Mouse (Mus musculus): ENCODE data around the gene Trpt1. TPM values are rescaled to one million over a fixed set of nuclear protein-coding genes. Genes with fewer than 3 reads are reported as not detected.

Gene Trpt1
- polyA plus RNA-seq, 1 experiment from 2014 or later, result 9.5 TPM

DNA sequence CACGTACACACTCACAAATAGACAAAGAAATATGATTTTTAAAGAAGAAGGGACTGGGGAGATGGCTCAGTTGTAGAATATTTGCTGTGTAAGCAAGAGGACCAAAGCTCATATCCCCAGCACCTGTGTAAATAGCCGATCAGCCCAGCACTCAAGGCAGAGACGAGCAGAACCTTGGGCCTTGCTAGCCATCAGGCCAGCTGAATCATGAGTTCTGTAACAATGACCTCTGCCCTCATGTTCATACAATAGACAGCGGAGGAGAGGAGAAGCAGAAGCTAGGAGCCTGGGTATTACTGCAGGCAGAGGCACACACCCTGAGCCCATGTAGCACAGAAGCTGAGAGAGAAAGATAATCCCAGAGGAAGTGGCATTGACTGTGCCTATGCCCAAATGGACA lies 16.5 kb downstream of the Trpt1 start:
- 76% methylated on average over 4 of the region's 4 CpGs for WGBS
- Histone ChIP-seq H3K4me3 (no peak overlapping the region), H3K27me3 (ENCODE audit: low read depth, poor library complexity, severe bottlenecking) (no peaks in the 10 kb centered on the region), H3K36me3 (peaks cover 36% of the 10 kb centered on the region), H3K9me3 (replicated peaks) (no peaks in the 10 kb centered on the region), H3K4me1 (no peaks in the 10 kb centered on the region), H3K27ac (replicated peaks) (no peak overlapping the region)
- no peak for DNase-seq (ENCODE audit: low spot score)

DNA sequence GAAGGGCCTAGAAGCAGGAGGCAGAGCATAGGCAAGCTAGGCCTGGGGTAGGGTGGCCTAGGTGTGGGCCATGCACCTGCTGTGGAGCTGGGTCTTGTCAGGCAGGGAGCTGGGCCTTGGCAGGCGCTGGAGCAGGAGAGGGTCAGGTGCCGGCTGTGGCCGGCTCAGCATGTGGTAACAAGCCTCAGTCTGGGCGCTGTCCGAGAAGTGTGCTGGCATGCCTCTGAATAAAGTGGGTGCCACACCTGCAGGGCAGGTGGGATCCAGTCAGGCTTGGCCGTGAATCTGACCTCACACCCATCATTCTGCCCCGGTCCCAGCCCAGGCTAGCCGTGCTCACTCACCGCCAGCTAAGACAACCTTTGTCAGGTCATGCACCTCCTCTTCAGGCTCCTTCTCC lies 18.1 kb downstream of the Trpt1 start:
- no peaks in the 10 kb centered on the region for H3K9me3 ChIP-seq (replicated peaks)
- no peak for DNase-seq (ENCODE audit: low spot score)
- H3K4me3 ChIP-seq, result no peak overlapping the region
- WGBS, result 87% methylated on average over 9 of the region's 9 CpGs
- no peaks in the 10 kb centered on the region for H3K27me3 ChIP-seq (ENCODE audit: low read depth, poor library complexity, severe bottlenecking)
- H3K36me3 ChIP-seq, result peaks cover 52% of the 10 kb centered on the region
- H3K27ac ChIP-seq (replicated peaks), result no peak overlapping the region
- no peaks in the 10 kb centered on the region for H3K4me1 ChIP-seq

DNA sequence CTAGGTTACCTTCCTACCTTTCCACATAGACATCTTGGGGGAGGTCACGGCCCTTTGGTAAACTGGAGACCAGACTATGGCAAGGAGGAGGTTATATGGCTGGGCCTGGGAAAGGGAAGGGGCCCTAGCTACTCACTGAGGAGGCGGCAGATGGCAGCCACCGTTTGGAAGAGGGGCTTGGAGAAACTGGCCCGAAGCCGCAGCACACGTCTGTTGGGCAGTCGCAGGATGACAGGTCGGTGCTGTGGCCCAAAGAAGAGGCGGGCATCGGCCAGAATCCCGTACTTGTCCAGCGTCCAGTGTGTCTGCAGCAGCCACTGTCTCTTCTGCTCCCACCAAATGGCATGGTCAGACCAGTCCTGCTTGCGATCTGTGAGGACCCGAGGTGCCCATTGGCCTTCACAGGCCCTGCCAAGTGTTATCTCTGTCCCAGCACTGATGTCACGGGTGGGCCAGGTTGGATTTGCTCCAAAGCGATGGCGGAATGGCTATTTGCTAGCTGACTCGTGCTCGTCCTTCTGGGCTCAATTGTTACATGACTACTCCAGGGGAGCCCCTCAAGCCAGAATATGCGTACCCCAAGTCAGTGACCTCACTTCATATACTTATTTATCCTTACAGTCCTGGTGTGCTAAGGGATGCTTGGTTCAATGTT lies 18.7 kb downstream of the Trpt1 start:
- WGBS, result 92% methylated on average over 20 of the region's 20 CpGs
- no peak for DNase-seq (ENCODE audit: low spot score)
- Histone ChIP-seq H3K27me3 (ENCODE audit: low read depth, poor library complexity, severe bottlenecking) (no peaks in the 10 kb centered on the region), H3K36me3 (peaks cover 58% of the 10 kb centered on the region), H3K4me1 (no peaks in the 10 kb centered on the region), H3K27ac (replicated peaks) (no peak overlapping the region), H3K4me3 (no peak overlapping the region), H3K9me3 (replicated peaks) (no peaks in the 10 kb centered on the region)

DNA sequence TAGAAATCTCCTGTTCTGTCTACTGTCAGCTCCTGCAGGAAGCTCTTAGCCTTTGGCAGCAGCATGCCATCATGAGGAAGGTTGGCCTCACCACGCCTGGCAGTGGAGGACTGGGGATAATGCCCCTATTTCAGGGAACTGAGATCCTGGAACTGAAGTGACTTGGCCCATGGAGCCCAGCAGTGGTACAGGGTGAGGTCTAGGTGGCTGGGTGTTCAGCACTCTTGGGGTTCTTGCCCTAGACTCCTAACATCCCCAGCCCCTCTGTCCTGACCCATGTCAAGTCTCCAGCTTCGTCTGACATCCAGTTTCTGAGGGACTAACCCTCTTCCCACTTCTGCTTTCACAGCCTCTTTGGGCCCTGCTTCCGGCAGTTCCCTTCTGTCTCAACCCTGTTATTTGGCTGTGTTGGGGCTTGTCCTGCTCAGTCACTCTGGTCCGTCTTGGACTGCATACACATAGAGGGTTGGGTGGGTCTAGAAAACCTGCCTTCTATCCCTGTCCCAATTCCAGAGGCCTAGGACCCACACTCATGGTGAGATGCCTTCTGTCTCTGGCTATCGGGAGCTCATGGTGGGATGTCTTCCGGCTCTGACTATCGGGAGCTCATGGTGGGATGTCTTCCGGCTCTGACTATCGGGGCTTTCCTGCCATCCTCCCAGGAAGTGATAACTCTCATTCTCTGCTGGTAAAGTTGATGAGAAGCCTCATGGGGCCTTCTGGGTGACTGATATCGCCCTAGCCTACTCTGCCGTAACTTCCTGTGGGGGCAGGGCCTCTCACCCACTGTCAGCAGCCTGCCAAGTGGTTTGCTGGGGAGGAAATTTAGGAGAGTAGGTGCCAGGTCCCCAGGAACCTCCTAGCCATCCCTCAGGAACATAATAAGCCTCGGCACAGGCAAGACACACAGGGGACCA lies 21.9 kb downstream of the Trpt1 start:
- no peaks in the 10 kb centered on the region for H3K27me3 ChIP-seq (ENCODE audit: low read depth, poor library complexity, severe bottlenecking)
- no peak for DNase-seq (ENCODE audit: low spot score)
- no peak overlapping the region for H3K4me3 ChIP-seq
- H3K27ac ChIP-seq (replicated peaks), result no peak overlapping the region; the same call in 1 of the 2 replicates
- H3K9me3 ChIP-seq (replicated peaks), result no peaks in the 10 kb centered on the region
- H3K4me1 ChIP-seq, result no peaks in the 10 kb centered on the region
- H3K36me3 ChIP-seq, result peaks cover 84% of the 10 kb centered on the region
- WGBS, result 82% methylated on average over 12 of the region's 12 CpGs

DNA sequence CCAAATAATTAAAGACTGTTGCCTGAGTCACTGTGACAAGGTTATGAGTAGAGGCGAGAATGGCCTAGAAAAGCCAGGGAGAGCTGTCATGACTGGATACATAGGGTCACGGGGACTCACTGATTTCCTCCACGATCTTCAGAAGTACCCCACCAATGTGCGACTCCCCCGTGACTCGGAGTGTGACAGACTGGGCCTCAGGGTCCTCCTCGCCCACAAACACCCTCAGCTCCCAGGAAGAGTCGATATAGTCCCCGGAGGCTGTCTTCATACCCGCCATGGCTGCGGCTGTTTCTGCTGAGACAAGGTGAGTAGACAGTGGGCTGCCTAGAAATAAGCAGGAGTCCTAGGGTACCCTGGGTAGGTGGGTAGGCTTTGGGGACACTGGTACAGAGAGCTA lies 22.6 kb downstream of the Trpt1 start:
- H3K27ac ChIP-seq (replicated peaks), result no peak overlapping the region
- WGBS, result 94% methylated on average over 11 of the region's 11 CpGs
- H3K36me3 ChIP-seq, result peaks cover 84% of the 10 kb centered on the region
- no peak for DNase-seq (ENCODE audit: low spot score)
- H3K9me3 ChIP-seq (replicated peaks), result no peaks in the 10 kb centered on the region
- H3K27me3 ChIP-seq (ENCODE audit: low read depth, poor library complexity, severe bottlenecking), result no peaks in the 10 kb centered on the region
- no peak overlapping the region for H3K4me3 ChIP-seq
- H3K4me1 ChIP-seq, result no peaks in the 10 kb centered on the region

DNA sequence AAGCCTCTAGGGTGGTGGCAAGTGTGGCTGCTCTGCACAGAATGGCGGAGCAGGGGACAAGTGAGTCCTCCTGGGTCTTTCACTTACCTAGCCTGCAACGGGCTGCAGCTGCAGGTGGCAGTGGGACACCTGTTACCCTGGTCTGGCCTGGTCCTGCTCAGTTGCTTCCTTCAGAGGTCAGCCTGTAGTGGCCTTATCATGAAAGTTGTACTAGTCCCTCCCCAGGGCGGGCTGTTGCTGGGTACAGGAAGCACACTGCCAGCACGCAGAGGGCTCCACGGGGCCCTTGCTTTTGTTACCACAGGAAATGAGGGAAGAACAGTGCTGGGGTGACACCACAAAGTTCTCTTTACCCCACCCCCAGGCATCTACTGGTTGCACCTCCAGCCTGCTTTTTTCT lies 23.3 kb downstream of the Trpt1 start, which contains the start of gene Fermt3:
Fermt3 (minus strand) TSS at position 279 of the 400 bp plus-strand sequence.
- no peak within 1 kb of the TSS for H3K4me3 ChIP-seq
- 87% methylated on average over 5 of the region's 5 CpGs for WGBS
- H3K4me1 ChIP-seq, result no peaks in the 10 kb centered on the region
- H3K27me3 ChIP-seq (ENCODE audit: low read depth, poor library complexity, severe bottlenecking), result no peaks in the 10 kb centered on the region
- 0 out of 2 replicates have a peak within 1 kb of the TSS, but pooled peaks have one; percentile 38 for H3K27ac ChIP-seq (replicated peaks)
- peaks cover 84% of the 10 kb centered on the region for H3K36me3 ChIP-seq
- no peaks in the 10 kb centered on the region for H3K9me3 ChIP-seq (replicated peaks)
- DNase-seq (ENCODE audit: low spot score), result no peak

DNA sequence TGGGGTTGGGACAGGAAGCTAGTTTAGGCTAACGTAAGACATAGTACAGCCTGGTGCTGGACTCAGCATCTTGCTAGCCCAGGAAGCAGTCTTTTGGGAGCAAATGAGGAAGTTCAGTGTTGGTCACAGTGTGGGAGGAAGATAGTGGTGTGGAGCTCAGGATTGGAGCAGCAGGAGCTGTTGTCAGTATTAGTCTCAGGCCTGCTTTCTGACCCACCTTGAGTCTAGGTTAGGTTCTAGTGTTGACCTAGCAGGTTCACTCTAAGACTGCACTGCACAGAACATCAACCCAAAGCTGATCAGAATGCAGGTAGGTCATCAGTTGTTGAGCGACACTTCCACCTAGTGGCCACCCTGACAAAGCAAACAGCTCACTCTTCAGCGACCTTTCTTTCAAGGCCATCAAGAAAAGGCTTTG lies 24.3 kb downstream of the Trpt1 start:
- H3K4me1 ChIP-seq, result no peaks in the 10 kb centered on the region
- H3K4me3 ChIP-seq, result no peak overlapping the region
- H3K27ac ChIP-seq (replicated peaks), result no peak overlapping the region
- H3K36me3 ChIP-seq, result peaks cover 88% of the 10 kb centered on the region
- no peaks in the 10 kb centered on the region for H3K27me3 ChIP-seq (ENCODE audit: low read depth, poor library complexity, severe bottlenecking)
- no peaks in the 10 kb centered on the region for H3K9me3 ChIP-seq (replicated peaks)
- DNase-seq (ENCODE audit: low spot score), result peak; percentile 37
- 59% methylated on average over 3 of the region's 3 CpGs for WGBS

DNA sequence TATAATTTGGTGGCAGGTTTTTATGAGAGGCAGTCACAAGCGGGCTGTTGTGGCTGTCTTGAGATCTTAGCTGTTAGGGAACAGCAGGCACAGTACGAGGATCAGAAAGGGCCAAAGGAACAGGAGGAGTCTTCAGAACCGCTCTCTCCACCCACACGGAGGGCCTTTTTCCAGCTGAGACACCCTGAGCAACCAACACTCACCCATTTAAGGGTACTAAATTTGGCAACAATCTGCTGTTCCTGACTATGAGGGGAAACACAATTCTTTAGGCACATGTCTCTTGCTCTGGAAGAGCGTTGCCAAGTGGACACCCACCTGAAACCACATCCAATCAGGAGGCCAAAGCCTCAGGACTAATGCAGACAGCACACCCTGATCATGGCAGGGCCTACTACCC lies 33.6 kb downstream of the Trpt1 start:
- H3K27me3 ChIP-seq (ENCODE audit: low read depth, poor library complexity, severe bottlenecking), result no peaks in the 10 kb centered on the region
- WGBS, result 93% methylated on average over 5 of the region's 5 CpGs
- no peak overlapping the region for H3K4me3 ChIP-seq
- no peak overlapping the region for H3K27ac ChIP-seq (replicated peaks)
- H3K36me3 ChIP-seq, result peaks cover 99% of the 10 kb centered on the region
- H3K9me3 ChIP-seq (replicated peaks), result no peaks in the 10 kb centered on the region
- no peak for DNase-seq (ENCODE audit: low spot score)
- no peaks in the 10 kb centered on the region for H3K4me1 ChIP-seq

DNA sequence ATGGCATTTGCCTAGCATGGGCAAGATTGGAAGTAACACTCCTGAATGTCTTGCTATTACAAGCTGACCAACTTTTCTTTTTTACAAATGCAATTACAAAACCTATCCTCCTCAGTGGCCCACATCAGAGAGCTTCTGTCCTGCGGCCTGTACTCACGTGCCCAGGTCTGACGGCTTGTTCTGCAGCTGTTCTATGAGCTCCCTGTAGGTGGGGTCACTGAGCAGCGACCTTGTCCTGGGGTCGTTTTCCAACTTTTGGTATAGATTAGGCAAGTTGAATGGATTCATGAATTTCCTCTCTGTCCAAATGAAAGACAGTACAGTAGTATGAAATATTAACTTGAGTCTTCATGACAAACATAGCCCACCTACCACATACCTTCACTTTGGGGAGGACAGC lies 38.1 kb downstream of the Trpt1 start:
- H3K36me3 ChIP-seq, result peaks cover 96% of the 10 kb centered on the region
- no peak overlapping the region for H3K4me3 ChIP-seq
- H3K9me3 ChIP-seq (replicated peaks), result no peaks in the 10 kb centered on the region
- H3K27ac ChIP-seq (replicated peaks), result no peak overlapping the region
- peaks cover 23% of the 10 kb centered on the region for H3K4me1 ChIP-seq
- DNase-seq (ENCODE audit: low spot score), result no peak
- H3K27me3 ChIP-seq (ENCODE audit: low read depth, poor library complexity, severe bottlenecking), result no peaks in the 10 kb centered on the region
- 91% methylated on average over 5 of the region's 5 CpGs for WGBS

DNA sequence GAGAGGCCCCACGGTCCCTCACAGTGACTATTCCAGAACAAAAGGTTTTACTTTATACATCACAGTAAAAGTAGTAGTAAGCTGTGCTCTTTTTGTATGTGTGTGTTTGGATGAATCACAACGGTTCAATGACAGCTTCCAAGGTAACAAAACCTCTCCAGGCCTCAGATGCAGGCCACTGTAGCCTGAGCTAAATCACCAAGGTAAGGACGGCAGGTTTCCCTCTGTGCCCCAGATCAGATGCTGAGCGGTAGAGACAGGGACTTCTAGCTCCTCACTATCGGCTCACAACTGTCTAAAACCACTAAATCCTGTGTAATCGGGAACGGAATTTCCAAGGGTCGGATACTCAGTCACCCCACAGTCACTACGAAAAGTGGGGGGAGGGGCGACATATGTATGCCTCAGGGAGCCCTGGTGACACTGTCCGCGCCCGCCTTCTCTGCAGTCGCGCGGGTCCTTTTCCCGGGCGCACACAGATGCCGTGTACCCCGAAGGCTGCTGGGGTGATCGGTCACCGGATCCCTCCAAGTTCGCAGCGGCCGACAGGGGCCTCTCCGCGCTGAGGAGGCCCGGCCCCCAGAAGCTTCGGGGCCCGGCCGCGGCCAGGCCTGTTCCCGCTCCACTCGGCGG lies 43.3 kb downstream of the Trpt1 start:
- peaks cover 45% of the 10 kb centered on the region for H3K36me3 ChIP-seq
- no peaks in the 10 kb centered on the region for H3K27me3 ChIP-seq (ENCODE audit: low read depth, poor library complexity, severe bottlenecking)
- peaks cover 38% of the 10 kb centered on the region for H3K4me1 ChIP-seq
- H3K4me3 ChIP-seq, result peak overlapping the region; percentile 93
- no peaks in the 10 kb centered on the region for H3K9me3 ChIP-seq (replicated peaks)
- H3K27ac ChIP-seq (replicated peaks), result peak overlapping the region; percentile 98
- WGBS, result 2% methylated on average over 35 of the region's 35 CpGs
- DNase-seq (ENCODE audit: low spot score), result peak; percentile 61

DNA sequence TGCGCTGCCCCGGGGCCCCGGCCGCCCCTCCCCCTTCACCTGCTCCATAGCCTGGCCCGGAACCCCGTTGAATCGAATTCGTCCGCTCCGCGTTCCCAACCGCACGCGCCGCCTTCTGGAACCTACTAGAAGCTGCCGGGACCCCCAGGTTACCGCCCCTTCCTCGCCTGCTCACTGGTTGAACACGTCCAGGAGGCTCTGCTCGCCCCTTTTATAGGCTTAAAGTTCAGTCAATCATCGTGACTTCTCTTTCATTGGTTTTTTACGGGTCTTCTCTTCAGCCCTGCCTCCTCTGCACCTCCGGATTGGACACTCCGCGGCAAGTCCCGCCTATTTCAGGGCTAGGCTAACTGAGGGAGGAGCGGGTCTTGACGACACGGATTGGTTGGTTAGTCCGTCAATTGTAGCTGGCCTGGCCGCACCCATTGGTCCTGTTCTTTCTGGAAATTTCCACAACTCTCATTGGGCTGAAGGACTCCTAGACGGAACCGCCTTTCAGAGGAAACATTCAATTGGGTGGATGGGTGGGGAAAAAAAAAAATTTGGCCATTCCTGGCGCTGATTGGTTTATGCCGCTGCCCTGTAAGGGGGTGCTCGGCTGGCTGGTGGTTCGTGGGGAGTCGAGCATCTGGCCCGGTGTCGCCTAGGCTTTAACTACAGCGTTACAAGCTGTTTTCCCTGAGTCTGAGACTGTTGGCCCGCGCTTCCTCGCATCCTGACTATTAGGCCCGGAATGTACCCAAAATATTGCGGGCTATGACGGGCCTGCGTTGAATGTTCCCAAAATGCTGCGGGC lies 44.1 kb downstream of the Trpt1 start, which contains the start of gene Stip1:
Stip1 (minus strand) TSS at position 127 of the 796 bp plus-strand sequence.
- peaks cover 38% of the 10 kb centered on the region for H3K4me1 ChIP-seq
- H3K4me3 ChIP-seq, result peak within 1 kb of the TSS; percentile 93
- H3K27me3 ChIP-seq (ENCODE audit: low read depth, poor library complexity, severe bottlenecking), result no peaks in the 10 kb centered on the region
- H3K27ac ChIP-seq (replicated peaks), result peak within 1 kb of the TSS; percentile 98
- DNase-seq (ENCODE audit: low spot score), result peak; percentile 99
- WGBS, result under 1% methylated on average over 49 of the region's 49 CpGs
- no peaks in the 10 kb centered on the region for H3K9me3 ChIP-seq (replicated peaks)
- H3K36me3 ChIP-seq, result peaks cover 36% of the 10 kb centered on the region

DNA sequence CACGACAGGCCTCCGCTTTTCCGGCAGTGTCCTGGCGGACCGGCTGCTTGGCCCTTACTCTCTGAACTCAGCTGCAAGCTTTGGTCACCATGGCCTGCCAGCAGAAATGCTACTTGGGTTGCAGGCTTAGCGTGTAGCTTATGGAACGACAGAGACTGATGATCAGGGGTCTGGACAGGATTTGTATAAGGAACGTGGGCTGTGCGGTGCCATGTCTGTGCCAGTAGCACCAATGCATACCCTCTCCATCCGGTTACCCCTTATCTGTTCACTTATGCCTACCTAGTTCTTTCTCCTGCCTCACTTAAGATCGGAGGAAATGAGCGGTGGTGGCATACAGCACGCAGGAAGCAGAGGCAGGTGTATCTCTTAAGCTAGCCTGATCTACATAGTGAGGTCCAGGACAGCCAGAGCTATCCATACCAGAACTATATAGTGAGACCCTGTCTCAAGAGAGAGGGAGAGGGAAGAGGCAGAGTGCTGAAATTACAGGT lies 44.8 kb downstream of the Trpt1 start:
- Histone ChIP-seq H3K9me3 (replicated peaks) (no peaks in the 10 kb centered on the region), H3K27me3 (ENCODE audit: low read depth, poor library complexity, severe bottlenecking) (no peaks in the 10 kb centered on the region), H3K4me3 (peak overlapping the region; percentile 93), H3K27ac (replicated peaks) (peak overlapping the region; percentile 96), H3K36me3 (peaks cover 30% of the 10 kb centered on the region), H3K4me1 (peaks cover 38% of the 10 kb centered on the region)
- WGBS, result 31% methylated on average over 13 of the region's 13 CpGs
- no peak for DNase-seq (ENCODE audit: low spot score)

All from midbrain, embryonic 10.5 days (tissue).